Mouse (Mus musculus): Measurements from ENCODE around the gene Zscan10. TPM values are rescaled to one million over a fixed set of nuclear protein-coding genes. Genes with fewer than 3 reads are reported as not detected.

Zscan10 gene
- polyA plus RNA-seq, 1 experiment from 2014 or later: not detected

DNA sequence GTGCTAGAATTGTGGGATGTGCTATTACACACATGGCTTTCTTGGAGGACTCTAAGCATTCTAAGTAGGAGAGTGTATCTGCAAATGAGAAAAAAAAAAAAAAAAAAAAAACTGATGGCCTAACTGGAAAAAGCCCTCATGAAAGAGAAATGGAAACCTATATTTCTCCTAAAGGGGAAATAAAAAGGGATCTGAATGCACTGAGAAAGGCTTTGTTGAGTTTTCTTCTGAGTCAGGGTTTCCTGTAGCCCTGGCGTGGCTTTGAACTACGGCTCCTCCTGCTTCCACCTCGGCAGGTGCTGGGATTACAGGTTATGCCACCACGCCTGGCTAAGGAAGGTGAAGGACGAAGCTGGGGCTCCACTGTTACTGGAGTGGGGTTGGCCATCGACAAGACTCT lies 53.3 kb downstream of the Zscan10 start:
- Histone ChIP-seq H3K4me3 (ENCODE audit: low read depth, low read length) (no peak overlapping the region), H3K9me3 (ENCODE audit: control insufficient read depth, low read length) (no peaks in the 10 kb centered on the region), H3K4me1 (ENCODE audit: control insufficient read depth, insufficient read depth, low read length) (no peaks in the 10 kb centered on the region), H3K27me3 (ENCODE audit: control insufficient read depth, insufficient read depth, low read length) (no peaks in the 10 kb centered on the region), H3K36me3 (ENCODE audit: control insufficient read depth, insufficient read depth, low read length) (no peaks in the 10 kb centered on the region), H3K4me2 (ENCODE audit: low read depth) (no peak overlapping the region), H3K27ac (ENCODE audit: low read depth, low read length) (no peak overlapping the region), H3K9ac (ENCODE audit: low read length) (no peak overlapping the region)
- no peak for DNase-seq (ENCODE audit: low spot score)
- ATAC-seq (ENCODE audit: insufficient read depth, low FRiP score, low TSS enrichment): no peak
- WGBS: 62% methylated on average over 6 of the region's 6 CpGs

DNA sequence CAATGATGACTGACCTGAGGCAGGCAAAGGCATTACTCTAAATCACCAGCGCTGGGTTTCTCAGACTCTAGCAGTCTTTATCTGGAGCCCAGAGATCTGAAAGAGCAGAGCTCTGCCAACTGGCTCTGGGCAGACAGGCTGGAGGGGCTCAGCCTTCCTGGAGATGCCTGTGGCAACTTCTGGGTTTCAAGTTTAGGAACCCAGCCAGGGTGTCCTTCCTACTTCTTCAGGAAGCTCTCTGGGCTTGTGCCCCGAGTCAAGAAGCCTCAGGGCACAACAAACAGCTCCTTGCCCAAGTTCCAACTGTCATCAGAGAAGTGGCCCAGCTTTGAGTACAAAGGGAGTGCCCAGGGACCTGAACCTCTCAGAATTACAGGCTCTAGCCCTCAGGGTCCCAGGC lies 53.8 kb downstream of the Zscan10 start:
- Histone ChIP-seq H3K36me3 (ENCODE audit: control insufficient read depth, insufficient read depth, low read length) (no peaks in the 10 kb centered on the region), H3K27me3 (ENCODE audit: control insufficient read depth, insufficient read depth, low read length) (no peaks in the 10 kb centered on the region), H3K4me2 (ENCODE audit: low read depth) (no peak overlapping the region), H3K9me3 (ENCODE audit: control insufficient read depth, low read length) (no peaks in the 10 kb centered on the region), H3K4me1 (ENCODE audit: control insufficient read depth, insufficient read depth, low read length) (no peaks in the 10 kb centered on the region), H3K4me3 (ENCODE audit: low read depth, low read length) (no peak overlapping the region), H3K27ac (ENCODE audit: low read depth, low read length) (no peak overlapping the region), H3K9ac (ENCODE audit: low read length) (no peak overlapping the region)
- DNase-seq (ENCODE audit: low spot score): no peak
- 69% methylated on average over 2 of the region's 2 CpGs for WGBS
- ATAC-seq (ENCODE audit: insufficient read depth, low FRiP score, low TSS enrichment): no peak

DNA sequence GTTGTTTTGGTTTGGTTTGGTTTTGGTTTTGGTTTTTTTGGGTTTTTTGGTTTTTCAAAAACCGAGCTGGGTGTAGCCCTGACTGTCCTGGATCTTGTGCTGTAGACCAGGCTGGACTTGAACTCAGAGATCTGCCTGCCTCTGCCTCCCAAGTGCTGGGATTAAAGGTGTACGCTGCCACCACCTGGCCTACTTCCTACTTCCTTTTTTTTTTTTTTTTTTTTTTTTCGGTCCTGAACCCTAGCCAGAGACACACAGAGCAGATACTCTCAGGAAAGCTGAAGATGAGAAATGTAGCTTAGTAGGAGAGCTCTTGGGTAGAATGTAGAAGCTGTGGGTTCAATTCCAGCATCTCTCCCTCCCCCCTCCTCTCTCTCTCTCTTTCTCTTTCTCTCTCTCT lies 57.8 kb downstream of the Zscan10 start:
- H3K4me2 ChIP-seq (ENCODE audit: low read depth): no peak overlapping the region
- no peaks in the 10 kb centered on the region for H3K36me3 ChIP-seq (ENCODE audit: control insufficient read depth, insufficient read depth, low read length)
- no peak overlapping the region for H3K4me3 ChIP-seq (ENCODE audit: low read depth, low read length)
- no peak for ATAC-seq (ENCODE audit: insufficient read depth, low FRiP score, low TSS enrichment)
- H3K27me3 ChIP-seq (ENCODE audit: control insufficient read depth, insufficient read depth, low read length): peaks cover 24% of the 10 kb centered on the region
- H3K27ac ChIP-seq (ENCODE audit: low read depth, low read length): no peak overlapping the region
- no peaks in the 10 kb centered on the region for H3K9me3 ChIP-seq (ENCODE audit: control insufficient read depth, low read length)
- H3K4me1 ChIP-seq (ENCODE audit: control insufficient read depth, insufficient read depth, low read length): no peaks in the 10 kb centered on the region
- WGBS: 70% methylated on average over 3 of the region's 3 CpGs
- H3K9ac ChIP-seq (ENCODE audit: low read length): no peak overlapping the region
- DNase-seq (ENCODE audit: low spot score): no peak

DNA sequence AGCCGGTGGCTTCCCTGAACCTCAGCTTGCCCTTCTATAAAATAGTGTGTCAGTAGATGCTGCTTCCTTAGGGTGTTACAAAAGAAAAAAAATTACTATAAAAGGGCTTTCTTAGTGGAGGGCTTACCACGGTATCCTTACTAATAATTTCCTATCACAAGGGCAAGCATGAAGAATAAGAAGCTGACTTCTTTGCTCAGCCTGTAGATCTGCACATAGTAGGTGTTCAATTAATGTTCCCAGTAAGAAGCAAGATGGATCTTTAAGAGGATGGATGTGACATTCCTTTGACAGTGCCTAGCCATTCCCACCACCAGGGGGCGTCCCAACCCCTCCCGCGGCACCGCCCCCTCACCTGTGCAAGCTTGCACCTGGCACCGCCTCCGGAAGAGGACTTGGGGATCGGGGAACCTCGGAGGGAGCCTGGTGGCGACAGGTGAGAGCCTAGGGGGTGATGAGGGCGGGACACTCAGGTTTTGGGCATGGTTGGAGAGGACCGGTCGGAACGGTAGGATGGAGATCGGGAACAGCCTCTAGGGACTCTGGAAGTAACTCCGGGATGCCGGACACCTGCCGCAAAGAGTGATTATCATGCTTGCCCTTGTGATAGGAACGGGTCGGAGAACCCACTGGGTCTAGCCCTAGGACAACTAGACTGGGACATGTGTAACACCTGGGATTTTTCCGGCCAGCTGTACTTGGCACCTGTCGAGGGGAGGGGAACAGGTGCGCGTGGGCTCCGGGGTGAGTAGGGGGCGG lies 59.6 kb downstream of the Zscan10 start, which contains the start of gene Bicdl2:
TSS of gene Bicdl2 (plus strand) at position 390 of the 759 bp plus-strand sequence.
- Histone ChIP-seq H3K4me1 (ENCODE audit: control insufficient read depth, insufficient read depth, low read length) (no peaks in the 10 kb centered on the region), H3K9ac (ENCODE audit: low read length) (no peak within 1 kb of the TSS), H3K27ac (ENCODE audit: low read depth, low read length) (no peak within 1 kb of the TSS), H3K27me3 (ENCODE audit: control insufficient read depth, insufficient read depth, low read length) (peaks cover 24% of the 10 kb centered on the region), H3K9me3 (ENCODE audit: control insufficient read depth, low read length) (no peaks in the 10 kb centered on the region), H3K4me2 (ENCODE audit: low read depth) (no peak within 1 kb of the TSS), H3K36me3 (ENCODE audit: control insufficient read depth, insufficient read depth, low read length) (no peaks in the 10 kb centered on the region), H3K4me3 (ENCODE audit: low read depth, low read length) (no peak within 1 kb of the TSS)
- DNase-seq (ENCODE audit: low spot score) (no peak), ATAC-seq (ENCODE audit: insufficient read depth, low FRiP score, low TSS enrichment) (no peak)
- 5% methylated on average over 27 of the region's 27 CpGs for WGBS

Other genes starting within 250 kb of the Zscan10 start
- gene Vmn2r116, start 216.3 kb upstream of the Zscan10 start, polyA plus RNA-seq (2014; fragmentation: Nextera tagmentation; extraction: Ambion mirVana): not detected in 2 replicates
- not detected in 2 replicates for gene Vmn2r117, start 121.2 kb upstream of the Zscan10 start, polyA plus RNA-seq (2014; fragmentation: Nextera tagmentation; extraction: Ambion mirVana)
- 23.4 and 24.3 TPM in 2 replicates for gene Zfp213, start 36.6 kb upstream of the Zscan10 start, polyA plus RNA-seq (2014; fragmentation: Nextera tagmentation; extraction: Ambion mirVana)
- 19.7 and 20.3 TPM in 2 replicates for gene Zfp13, start 1.4 kb upstream of the Zscan10 start, polyA plus RNA-seq (2014; fragmentation: Nextera tagmentation; extraction: Ambion mirVana)
- gene Mmp25, start 44.4 kb downstream of the Zscan10 start, polyA plus RNA-seq (2014; fragmentation: Nextera tagmentation; extraction: Ambion mirVana): 0.85 and 0.94 TPM in 2 replicates
- 0.54 TPM in 1 of 2 replicates, not detected in the other for gene Bicdl2, start 59.6 kb downstream of the Zscan10 start, polyA plus RNA-seq (2014; fragmentation: Nextera tagmentation; extraction: Ambion mirVana)
- gene Hcfc1r1, start 72.7 kb downstream of the Zscan10 start, polyA plus RNA-seq (2014; fragmentation: Nextera tagmentation; extraction: Ambion mirVana): 52.5 and 60.1 TPM in 2 replicates
- gene Thoc6, start 73.0 kb downstream of the Zscan10 start, polyA plus RNA-seq (2014; fragmentation: Nextera tagmentation; extraction: Ambion mirVana): 57.8 and 62.4 TPM in 2 replicates
- gene Tnfrsf12a, start 76.6 kb downstream of the Zscan10 start, polyA plus RNA-seq (2014; fragmentation: Nextera tagmentation; extraction: Ambion mirVana): 2.3 and 3.6 TPM in 2 replicates
- 8.7 and 11.1 TPM in 2 replicates for gene Cldn6, start 78.4 kb downstream of the Zscan10 start, polyA plus RNA-seq (2014; fragmentation: Nextera tagmentation; extraction: Ambion mirVana)
- 1.3 and 1.9 TPM in 2 replicates for gene Cldn9, start 83.2 kb downstream of the Zscan10 start, polyA plus RNA-seq (2014; fragmentation: Nextera tagmentation; extraction: Ambion mirVana)
- 0.25 and 0.58 TPM in 2 replicates for gene 1520401A03Rik, start 121.9 kb downstream of the Zscan10 start, polyA plus RNA-seq (2014; fragmentation: Nextera tagmentation; extraction: Ambion mirVana)
- 37.2 and 44.5 TPM in 2 replicates for gene Pkmyt1, start 125.5 kb downstream of the Zscan10 start, polyA plus RNA-seq (2014; fragmentation: Nextera tagmentation; extraction: Ambion mirVana)
- gene Paqr4, start 140.0 kb downstream of the Zscan10 start, polyA plus RNA-seq (2014; fragmentation: Nextera tagmentation; extraction: Ambion mirVana): 31.4 and 37.1 TPM in 2 replicates
- gene Kremen2, start 145.0 kb downstream of the Zscan10 start, polyA plus RNA-seq (2014; fragmentation: Nextera tagmentation; extraction: Ambion mirVana): 6.8 and 7.8 TPM in 2 replicates
- gene Flywch1, start 170.7 kb downstream of the Zscan10 start, polyA plus RNA-seq (2014; fragmentation: Nextera tagmentation; extraction: Ambion mirVana): 173 and 197 TPM in 2 replicates
- 29.1 and 32.6 TPM in 2 replicates for gene Flywch2, start 185.2 kb downstream of the Zscan10 start, polyA plus RNA-seq (2014; fragmentation: Nextera tagmentation; extraction: Ambion mirVana)
- gene Srrm2, start 189.7 kb downstream of the Zscan10 start, polyA plus RNA-seq (2014; fragmentation: Nextera tagmentation; extraction: Ambion mirVana): 399 and 408 TPM in 2 replicates
- gene Elob, start 228.3 kb downstream of the Zscan10 start, polyA plus RNA-seq (2014; fragmentation: Nextera tagmentation; extraction: Ambion mirVana): 1,025 and 1,061 TPM in 2 replicates
- gene Prss33, start 235.2 kb downstream of the Zscan10 start, polyA plus RNA-seq (2014; fragmentation: Nextera tagmentation; extraction: Ambion mirVana): 0.18 TPM in 1 of 2 replicates, not detected in the other
- gene Prss32, start 243.0 kb downstream of the Zscan10 start, polyA plus RNA-seq (2014; fragmentation: Nextera tagmentation; extraction: Ambion mirVana): not detected in 2 replicates
- gene Prss41, start 243.3 kb downstream of the Zscan10 start, polyA plus RNA-seq (2014; fragmentation: Nextera tagmentation; extraction: Ambion mirVana): 1.3 and 1.8 TPM in 2 replicates

All from neural tube, embryonic 11.5 days (tissue).